In the genomic region with DNA sequence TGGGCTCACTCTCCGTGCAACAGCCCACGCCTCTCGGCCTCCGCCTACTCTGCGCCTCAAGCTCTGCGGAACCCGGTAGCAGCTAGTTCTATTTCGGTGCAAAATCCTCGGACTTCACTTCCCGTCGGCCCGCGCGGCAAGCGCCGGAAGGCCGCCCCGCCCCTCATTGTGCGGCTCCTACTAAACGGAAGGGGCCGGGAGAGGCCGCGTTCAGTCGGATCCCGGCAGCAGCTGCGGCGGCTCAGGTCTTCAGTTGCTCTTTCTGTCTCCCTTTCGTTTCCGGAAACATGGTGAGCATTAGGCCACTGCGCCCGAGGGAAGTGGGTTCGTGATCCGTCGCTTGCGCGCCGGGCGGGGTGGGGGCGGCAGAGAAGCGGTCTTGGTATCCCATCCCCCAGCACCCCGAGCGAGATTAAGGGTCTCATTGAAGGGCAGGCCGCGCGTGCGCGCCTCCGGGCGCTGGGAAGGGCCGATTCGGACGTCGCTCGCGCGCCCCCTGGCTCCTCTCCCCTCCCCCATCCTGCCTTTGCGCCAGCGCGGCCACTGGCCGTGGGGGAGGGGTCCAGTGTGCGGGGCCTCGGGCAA, we compare ENCODE assay signal across 1 mouse cellular context.
TF ChIP-seq lines count a peak whose summit lies in the region.

Gene Cfl1, plus strand, starts transcription at position 143 of the 585 bp plus-strand sequence.

TF ChIP-seq in MEL, 35 proteins besides CTCF, POLR2A, EP300 and RAD21 (continued from another document):
- TF ChIP-seq KAT2A (conservative IDR thresholded peaks at IDR 0.05; ENCODE audit: low read depth, low read length) (peak; percentile 84), TBP (IDR thresholded peaks at IDR 0.05; ENCODE audit: low read depth, low read length) (peak; percentile 94), ZC3H11A (IDR thresholded peaks at IDR 0.05; ENCODE audit: low read depth, low read length) (no peak), USF1 (IDR thresholded peaks at IDR 0.05; ENCODE audit: low read depth, low read length) (no peak; the same call in none of the 2 replicates), MAX (IDR thresholded peaks at IDR 0.05; ENCODE audit: low read length) (peak; percentile 8)
